Mouse (Mus musculus) lung, postnatal 0 days (tissue): ENCODE results near the gene Acin1.

Experiments
- CTCF ChIP-seq: IDR thresholded peaks from 2 replicates; pipeline ENCODE4 v1.5.1; 2016; ENCODE audit warnings: antibody characterized with exemption, mild to moderate bottlenecking
- EP300 ChIP-seq: IDR thresholded peaks from 2 replicates; pipeline ENCODE4 v1.6.1; 2016; ENCODE audit warnings: antibody characterized with exemption, mild to moderate bottlenecking, control low read depth

GRCm38 (mm10) chr14:54646455-54646854 lies 40.3 kb downstream of the Acin1 start:
- TF ChIP-seq CTCF (no peak), EP300 (no peak)
